Mouse (Mus musculus): ENCODE measurements around the gene Srprb. TPM values are rescaled to one million over a fixed set of nuclear protein-coding genes. Genes with fewer than 3 reads are reported as not detected.

Gene Srprb
- polyA plus RNA-seq, 2 experiments: 17.1 to 18.4 TPM

DNA sequence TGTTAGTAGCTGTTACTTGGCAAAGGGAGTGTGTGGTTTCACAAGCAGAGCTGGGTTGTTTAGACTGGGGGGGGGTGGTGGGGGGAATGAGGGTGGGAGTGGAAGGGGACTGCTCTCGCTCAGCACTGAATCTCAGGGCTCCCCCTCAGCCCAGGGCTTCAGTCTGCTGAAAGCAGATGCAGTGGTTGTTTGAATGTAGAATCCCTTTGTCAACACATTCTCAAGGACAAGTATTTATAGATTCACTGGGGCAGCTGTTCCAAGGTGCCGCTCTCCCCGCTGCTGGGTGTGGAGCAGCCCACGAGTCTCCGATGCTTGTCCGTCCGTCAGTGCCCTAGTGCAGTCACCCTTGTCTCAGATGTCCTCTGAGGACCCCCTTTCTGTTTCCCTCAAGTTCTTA lies 60.7 kb downstream of the Srprb start:
- ATAC-seq (ENCODE audit: insufficient read depth) (no peak), DNase-seq (ENCODE audit: low read depth in 3 of 3, low spot score in 3 of 3) (no peak)
- TF ChIP-seq EP300 (IDR thresholded peaks at IDR 0.05; ENCODE audit: low read depth) (no peak), CTCF (IDR thresholded peaks at IDR 0.05; ENCODE audit: low read depth) (no peak)
- no peaks in the 10 kb centered on the region for H3K27me3 ChIP-seq (ENCODE audit: control insufficient read depth, insufficient read depth, low read length)
- H3K27ac ChIP-seq: no peak overlapping the region
- no peaks in the 10 kb centered on the region for H3K4me1 ChIP-seq (replicated peaks; ENCODE audit: control insufficient read depth in 2 of 2, insufficient read depth in 2 of 2, low read length in 1 of 2)
- H3K36me3 ChIP-seq (replicated peaks; ENCODE audit: control insufficient read depth, insufficient read depth, low read depth): no peaks in the 10 kb centered on the region
- H3K4me2 ChIP-seq (ENCODE audit: low read depth): no peak overlapping the region
- WGBS (ENCODE audit: insufficient replicate concordance): 81% methylated on average over 7 of the region's 7 CpGs
- no peak overlapping the region for H3K9ac ChIP-seq (replicated peaks)
- H3K9me3 ChIP-seq (ENCODE audit: control insufficient read depth, low read length): no peaks in the 10 kb centered on the region
- H3K4me3 ChIP-seq (ENCODE audit: insufficient read depth in 1 of 2, low read depth in 2 of 2, low read length in 2 of 2): no peak overlapping the region

- ATAC-seq (ENCODE audit: insufficient read depth) (no peak), DNase-seq (ENCODE audit: low read depth in 3 of 3, low spot score in 3 of 3) (no peak)
- TF ChIP-seq CTCF (IDR thresholded peaks at IDR 0.05; ENCODE audit: low read depth) (no peak), EP300 (IDR thresholded peaks at IDR 0.05; ENCODE audit: low read depth) (no peak)
- WGBS (ENCODE audit: insufficient replicate concordance): 73% methylated on average over 6 of the region's 6 CpGs
- Histone ChIP-seq H3K4me2 (ENCODE audit: low read depth) (no peak overlapping the region), H3K4me3 (ENCODE audit: insufficient read depth in 1 of 2, low read depth in 2 of 2, low read length in 2 of 2) (no peak overlapping the region), H3K27ac (no peak overlapping the region), H3K4me1 (replicated peaks; ENCODE audit: control insufficient read depth in 2 of 2, insufficient read depth in 2 of 2, low read length in 1 of 2) (no peaks in the 10 kb centered on the region), H3K9ac (replicated peaks) (no peak overlapping the region), H3K9me3 (ENCODE audit: control insufficient read depth, low read length) (no peaks in the 10 kb centered on the region), H3K36me3 (replicated peaks; ENCODE audit: control insufficient read depth, insufficient read depth, low read depth) (no peaks in the 10 kb centered on the region), H3K27me3 (ENCODE audit: control insufficient read depth, insufficient read depth, low read length) (no peaks in the 10 kb centered on the region)
Measured at GRCm38 (mm10) chr9:103140384-103140783, 61.6 kb downstream of the Srprb start.

DNA sequence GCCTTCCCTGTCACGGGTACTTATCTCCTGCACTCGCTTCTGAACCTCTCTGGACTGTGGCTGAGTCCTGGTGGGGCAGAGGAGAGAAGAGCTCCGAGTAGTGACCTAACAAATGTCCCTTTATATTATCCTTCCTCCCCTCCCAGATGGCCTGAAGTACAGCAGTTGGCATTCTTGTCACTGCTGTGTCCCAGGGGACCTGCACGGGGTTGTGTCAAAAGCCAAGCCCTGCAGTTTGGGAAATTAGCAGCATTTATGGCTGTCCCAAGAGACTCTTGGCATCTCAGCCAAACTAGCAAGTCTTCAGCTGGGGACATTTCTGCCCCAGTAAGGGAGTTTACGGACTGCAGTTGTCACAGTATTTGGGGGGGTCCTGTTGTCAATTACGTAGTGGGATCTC lies 62.5 kb downstream of the Srprb start:
- no peak for ATAC-seq (ENCODE audit: insufficient read depth)
- no peak for DNase-seq (ENCODE audit: low read depth in 3 of 3, low spot score in 3 of 3)
- Histone ChIP-seq H3K27ac (no peak overlapping the region), H3K4me1 (replicated peaks; ENCODE audit: control insufficient read depth in 2 of 2, insufficient read depth in 2 of 2, low read length in 1 of 2) (no peaks in the 10 kb centered on the region), H3K9me3 (ENCODE audit: control insufficient read depth, low read length) (no peaks in the 10 kb centered on the region), H3K4me2 (ENCODE audit: low read depth) (no peak overlapping the region), H3K9ac (replicated peaks) (no peak overlapping the region), H3K36me3 (replicated peaks; ENCODE audit: control insufficient read depth, insufficient read depth, low read depth) (no peaks in the 10 kb centered on the region), H3K4me3 (ENCODE audit: insufficient read depth in 1 of 2, low read depth in 2 of 2, low read length in 2 of 2) (no peak overlapping the region), H3K27me3 (ENCODE audit: control insufficient read depth, insufficient read depth, low read length) (no peaks in the 10 kb centered on the region)
- TF ChIP-seq EP300 (IDR thresholded peaks at IDR 0.05; ENCODE audit: low read depth) (no peak), CTCF (IDR thresholded peaks at IDR 0.05; ENCODE audit: low read depth) (no peak)
- WGBS (ENCODE audit: insufficient replicate concordance): 60% methylated on average over 6 of the region's 6 CpGs

Other genes with a start within 250 kb of the Srprb start
- gene Slco2a1, start 213.4 kb downstream of the Srprb start, polyA plus RNA-seq (2012; rRNA removed): 1.7 and 2.2 TPM in 2 replicates
- 3.3 and 5.7 TPM in 2 replicates for gene Slco2a1, start 213.4 kb downstream of the Srprb start, polyA plus RNA-seq (2014; fragmentation: Nextera tagmentation; extraction: Ambion mirVana)
- 0.11 and 0.13 TPM in 2 replicates for gene Rab6b, start 90.3 kb downstream of the Srprb start, polyA plus RNA-seq (2012; rRNA removed)
- gene Rab6b, start 90.3 kb downstream of the Srprb start, polyA plus RNA-seq (2014; fragmentation: Nextera tagmentation; extraction: Ambion mirVana): 0.05 TPM in 1 of 2 replicates, not detected in the other
- 0.16 and 0.27 TPM in 2 replicates for gene Gm20425, start 28.2 kb upstream of the Srprb start, polyA plus RNA-seq (2012; rRNA removed)
- 1.7 and 4.2 TPM in 2 replicates for gene Gm20425, start 28.2 kb upstream of the Srprb start, polyA plus RNA-seq (2014; fragmentation: Nextera tagmentation; extraction: Ambion mirVana)
- 1,880 and 2,444 TPM in 2 replicates for gene Trf, start 28.3 kb upstream of the Srprb start, polyA plus RNA-seq (2012; rRNA removed)
- gene Trf, start 28.3 kb upstream of the Srprb start, polyA plus RNA-seq (2014; fragmentation: Nextera tagmentation; extraction: Ambion mirVana): 4,893 and 4,971 TPM in 2 replicates
- 32.4 and 42.2 TPM in 2 replicates for gene 1300017J02Rik, start 102.9 kb upstream of the Srprb start, polyA plus RNA-seq (2012; rRNA removed)
- gene 1300017J02Rik, start 102.9 kb upstream of the Srprb start, polyA plus RNA-seq (2014; fragmentation: Nextera tagmentation; extraction: Ambion mirVana): 43.0 and 43.4 TPM in 2 replicates
- gene Topbp1, start 103.1 kb upstream of the Srprb start, polyA plus RNA-seq (2012; rRNA removed): 25.9 and 43.3 TPM in 2 replicates
- 36.4 and 42.5 TPM in 2 replicates for gene Topbp1, start 103.1 kb upstream of the Srprb start, polyA plus RNA-seq (2014; fragmentation: Nextera tagmentation; extraction: Ambion mirVana)
- gene Cdv3, start 163.7 kb upstream of the Srprb start, polyA plus RNA-seq (2012; rRNA removed): 20.8 and 32.0 TPM in 2 replicates
- 41.8 and 42.3 TPM in 2 replicates for gene Cdv3, start 163.7 kb upstream of the Srprb start, polyA plus RNA-seq (2014; fragmentation: Nextera tagmentation; extraction: Ambion mirVana)

Measured in liver, embryonic 14.5 days (tissue).